Mouse (Mus musculus) heart, postnatal 0 days (tissue): ENCODE data around the gene BC024063. TPM values are rescaled to one million over a fixed set of nuclear protein-coding genes. Genes with fewer than 3 reads are reported as not detected.
A peak's percentile ranks its signal among the peaks of the same experiment; 100 is the strongest.
"Not testable (repeated sequence)": the region's sequence is repeated elsewhere in the genome, so short reads cannot be mapped to it uniquely, and the experiment has no call there.

ENCODE experiments used
- ATAC-seq: fragments of 200-750 bp; cut with Nextera tagmentation; 2 replicates; pipeline ENCODE4 v1.8.0; 2017; ENCODE audit warnings: low read depth, moderate number of reproducible peaks, moderate library complexity; ENCODE audit not compliant: insufficient read depth
- DNase-seq: peaks from one replicate; pipeline ENCODE4 v3.0.0-alpha.2; 2016; ENCODE audit warnings: low spot score
- H3K27ac ChIP-seq: fragments of 300-500 bp; sonication (generic); 2 replicates; pipeline ENCODE4 v1.5.1; 2014; ENCODE audit warnings: low read depth, mild to moderate bottlenecking
- H3K27me3 ChIP-seq: fragments of 300-500 bp; sonication (generic); 2 replicates; pipeline ENCODE4 v1.6.1; 2014; ENCODE audit warnings: low read length, mixed read lengths; ENCODE audit not compliant: control insufficient read depth, insufficient read depth
- H3K36me3 ChIP-seq: fragments of 300-500 bp; sonication (generic); replicated peaks from 2 replicates; pipeline ENCODE4 v1.6.1; 2014; ENCODE audit warnings: low read length, mixed read lengths; ENCODE audit not compliant: control insufficient read depth, insufficient read depth
- H3K4me1 ChIP-seq: fragments of 300-500 bp; sonication (generic); 2 replicates; pipeline ENCODE4 v1.6.1; 2014; ENCODE audit warnings: antibody characterized with exemption; ENCODE audit not compliant: control insufficient read depth, insufficient read depth
- H3K4me2 ChIP-seq: fragments of 300-500 bp; sonication (generic); 2 replicates; pipeline ENCODE4 v1.6.1; 2014; ENCODE audit warnings: low read depth, mild to moderate bottlenecking, low read length, moderate library complexity
- H3K4me3 ChIP-seq: fragments of 300-500 bp; sonication (generic); 2 replicates; pipeline ENCODE4 v1.5.1; 2014; ENCODE audit warnings: low read depth, low read length
- H3K9ac ChIP-seq: fragments of 300-500 bp; sonication (generic); replicated peaks from 2 replicates; pipeline ENCODE4 v1.6.1; 2014; ENCODE audit warnings: low read depth, low read length, mixed read lengths
- H3K9me3 ChIP-seq: fragments of 300-500 bp; sonication (generic); replicated peaks from 2 replicates; pipeline ENCODE4 v1.6.1; 2016; ENCODE audit warnings: low read length; ENCODE audit not compliant: control insufficient read depth
- CTCF ChIP-seq: IDR thresholded peaks from 2 replicates; pipeline ENCODE4 v1.5.1; 2016; ENCODE audit warnings: antibody characterized with exemption, control low read depth, low read depth
- EP300 ChIP-seq: IDR thresholded peaks from 2 replicates; pipeline ENCODE4 v1.6.1; 2016; ENCODE audit warnings: antibody characterized with exemption, low read depth
- WGBS: fragments of 180-500 bp; shearing (Covaris S2); extraction: QIAGEN DNeasy Blood & Tissue Kit; methylation state at CpG from one replicate; pipeline ENCODE4 v1.1.7; 2014; 5-methylcytosine and 5-hydroxymethylcytosine counted together
- polyA plus RNA-seq: library from polyadenylated mRNA; unstranded; fragments of >200 nt; fragmentation: Nextera tagmentation; extraction: Ambion mirVana; gene quantifications from 2 replicates; pipeline ENCODE4 v1.2.1, GENCODE M21; 2015
- total RNA-seq: library from RNA; depleted of rRNA; stranded (reverse); fragments of >200 nt; gene quantifications from 2 replicates; pipeline ENCODE4 v1.2.3, GENCODE M21; 2014; ENCODE audit warnings: low replicate concordance; rRNA removed

Gene BC024063
- total RNA-seq, result 1.4 and 1.6 TPM in 2 replicates
- polyA plus RNA-seq, result 1.7 and 1.9 TPM in 2 replicates

DNA sequence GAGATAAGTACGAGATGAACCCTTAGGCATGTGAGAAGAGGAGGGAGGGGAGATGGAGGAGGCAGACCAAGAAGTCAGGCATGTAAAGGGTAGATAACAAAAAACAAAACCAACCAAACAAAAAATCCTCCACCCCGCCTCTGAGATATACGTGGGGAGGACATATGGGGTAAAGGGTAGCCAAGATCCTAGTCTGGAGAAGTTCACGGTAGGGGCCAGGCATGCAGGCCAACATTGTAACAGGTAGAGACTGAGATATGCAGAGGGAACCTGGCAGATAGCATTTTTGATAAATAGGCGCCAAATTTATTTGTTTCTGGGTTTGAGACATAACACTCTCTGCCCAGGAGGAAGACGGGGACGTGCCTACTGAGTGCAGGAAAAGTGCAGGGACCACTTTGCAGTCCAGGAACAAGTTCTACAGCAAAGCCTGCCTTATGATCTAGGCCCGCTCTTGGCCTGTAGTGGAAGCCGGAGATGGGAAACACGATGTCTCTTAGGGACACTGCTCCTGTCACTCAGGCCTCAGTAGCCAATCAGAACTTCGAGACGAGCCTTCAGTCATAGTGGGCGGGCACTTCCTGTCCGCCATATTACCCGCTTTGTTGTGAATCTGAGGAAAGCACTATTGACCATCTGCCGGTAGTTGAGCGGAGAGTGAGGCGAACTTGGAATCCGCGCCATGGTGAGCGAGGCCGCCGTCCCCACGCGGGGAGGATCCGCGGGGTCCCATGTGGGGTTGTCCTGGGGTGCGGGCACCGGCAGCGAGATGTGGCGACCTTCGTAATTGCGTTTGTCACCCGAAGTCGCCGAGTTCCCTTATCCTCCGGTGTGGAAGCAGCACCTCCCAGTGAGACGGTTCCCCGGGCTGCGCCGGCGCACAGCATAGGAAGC is at the start of gene BC024063:
Gene BC024063 (plus strand): TSS at position 626 of the 894 bp plus-strand sequence.
- 17% methylated on average over 39 of the region's 42 CpGs for WGBS

DNA sequence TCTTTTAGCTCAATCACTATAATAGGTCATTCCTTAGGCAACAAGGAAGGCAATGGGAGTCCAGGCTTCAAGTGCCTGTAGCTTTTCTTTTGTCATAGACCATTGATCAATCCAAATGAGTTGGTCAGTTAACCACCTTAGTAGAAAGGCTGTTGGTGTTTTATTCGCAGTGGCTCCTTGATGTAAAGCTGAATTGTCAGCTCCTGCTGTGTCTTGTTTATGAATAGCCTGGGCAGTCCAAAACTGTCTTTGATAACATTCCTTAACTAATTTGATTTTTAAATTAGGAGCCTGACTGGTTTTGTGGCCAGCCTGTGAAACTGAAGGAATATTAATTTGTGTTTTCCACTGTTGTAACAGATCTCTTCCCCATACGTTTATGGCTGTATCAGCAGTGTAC is 41.0 kb upstream of the BC024063 start:
- TF ChIP-seq CTCF (no peak), EP300 (no peak)
- Histone ChIP-seq H3K4me3 (no peak overlapping the region), H3K9me3 (peaks cover 6% of the 10 kb centered on the region; the same call in 1 of the 2 replicates), H3K27ac (no peak overlapping the region), H3K27me3 (no peaks in the 10 kb centered on the region), H3K4me1 (no peaks in the 10 kb centered on the region), H3K4me2 (no peak overlapping the region), H3K9ac (no peak overlapping the region), H3K36me3 (no peaks in the 10 kb centered on the region)
- ATAC-seq, result no peak
- 71% methylated on average over 2 of the region's 2 CpGs for WGBS
- no peak for DNase-seq

More for the DNA sequence above, at the start of gene BC024063:
- ATAC-seq (peak; percentile 98), DNase-seq (peak; percentile 29)
- not testable (repeated sequence) for H3K9ac ChIP-seq, H3K27me3 ChIP-seq, H3K36me3 ChIP-seq, H3K9me3 ChIP-seq, H3K4me1 ChIP-seq
- H3K4me3 ChIP-seq, result peak within 1 kb of the TSS; percentile 56
- H3K27ac ChIP-seq, result peak within 1 kb of the TSS; percentile 86
- H3K4me2 ChIP-seq, result peak within 1 kb of the TSS; percentile 56

DNA sequence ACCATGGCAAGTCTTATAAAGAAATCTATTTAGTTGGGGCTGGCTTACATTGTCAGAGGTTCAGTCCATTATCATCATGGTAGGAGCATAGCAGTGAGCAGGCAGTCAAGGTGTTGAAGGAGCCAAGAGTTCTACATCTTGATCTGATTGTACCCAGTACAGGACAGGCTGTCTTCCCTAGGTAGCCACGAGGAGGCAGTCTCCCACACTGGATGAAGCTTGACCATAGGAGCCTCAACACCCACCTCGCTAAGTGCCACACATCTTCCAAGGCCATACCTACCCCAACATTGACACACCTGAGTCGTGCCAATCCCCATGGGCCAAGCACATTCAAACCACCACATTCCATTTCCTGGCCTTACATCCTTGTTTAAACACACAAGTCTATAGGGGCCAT is 36.5 kb upstream of the BC024063 start:
- Histone ChIP-seq H3K4me1 (0 out of 2 replicates have a peak, but pooled peaks cover 4% of the 10 kb centered on the region), H3K9me3 (peaks cover 14% of the 10 kb centered on the region; the same call in 1 of the 2 replicates), H3K4me2 (no peak overlapping the region), H3K36me3 (no peaks in the 10 kb centered on the region), H3K27ac (no peak overlapping the region), H3K9ac (no peak overlapping the region), H3K27me3 (no peaks in the 10 kb centered on the region), H3K4me3 (no peak overlapping the region)
- no peak for ATAC-seq
- TF ChIP-seq EP300 (no peak), CTCF (no peak)
- WGBS, result 83% methylated on average over 3 of the region's 3 CpGs
- no peak for DNase-seq

DNA sequence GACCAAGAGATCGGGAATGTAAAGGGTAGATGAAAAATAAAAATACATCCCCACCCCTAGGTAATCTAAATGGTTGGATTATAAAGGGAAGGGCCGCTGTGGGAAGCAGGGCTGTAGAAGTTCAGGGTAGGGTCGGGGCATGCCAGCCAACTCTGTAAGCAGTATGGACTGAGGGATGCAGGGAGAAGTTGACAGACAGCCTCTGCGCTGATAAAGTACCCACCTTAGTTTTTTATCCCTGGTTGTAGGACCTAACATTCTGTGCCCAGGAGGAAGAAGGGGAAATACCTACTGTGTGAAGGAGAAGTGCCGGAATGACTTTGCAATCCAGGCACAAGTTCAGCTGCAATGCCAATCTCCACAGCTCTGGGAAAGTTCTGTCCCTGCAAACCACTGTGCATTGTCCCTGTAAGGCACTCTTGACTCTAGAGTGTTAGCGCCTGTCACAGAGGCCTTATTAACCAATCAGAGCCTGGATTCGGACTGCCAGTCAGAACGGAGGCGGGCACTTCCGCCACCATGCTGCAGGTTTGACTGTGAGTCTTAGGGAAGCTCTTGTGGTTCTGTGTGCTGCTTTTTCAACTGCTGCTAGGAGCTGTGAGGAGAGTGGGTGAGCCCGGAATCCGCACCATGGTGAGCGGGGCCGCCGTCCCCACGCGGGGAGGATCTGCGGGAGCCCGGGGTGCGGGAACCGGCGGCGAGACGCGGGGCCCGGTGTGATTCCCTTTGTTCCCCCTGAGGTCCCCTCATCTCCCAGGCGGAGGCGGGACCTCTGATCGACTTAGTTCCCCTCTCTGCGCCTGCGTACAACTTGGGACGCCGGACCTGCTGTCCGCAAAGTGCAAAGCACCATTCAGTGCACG is 35.3 kb upstream of the BC024063 start, which contains the start of gene Zfp873:
Gene Zfp873 (plus strand): TSS at position 527 of the 863 bp plus-strand sequence.
- Histone ChIP-seq H3K4me2 (peak within 1 kb of the TSS; percentile 71), H3K9ac (peak within 1 kb of the TSS; percentile 84), H3K4me3 (peak within 1 kb of the TSS; percentile 79), H3K36me3 (no peaks in the 10 kb centered on the region), H3K9me3 (peaks cover 26% of the 10 kb centered on the region), H3K27ac (peak within 1 kb of the TSS; percentile 99), H3K27me3 (no peaks in the 10 kb centered on the region), H3K4me1 (0 out of 2 replicates have a peak, but pooled peaks cover 4% of the 10 kb centered on the region)
- peak; percentile 94 for DNase-seq
- ATAC-seq, result peak; percentile 99
- WGBS, result 8% methylated on average over 35 of the region's 35 CpGs
- TF ChIP-seq EP300 (no peak), CTCF (no peak)

DNA sequence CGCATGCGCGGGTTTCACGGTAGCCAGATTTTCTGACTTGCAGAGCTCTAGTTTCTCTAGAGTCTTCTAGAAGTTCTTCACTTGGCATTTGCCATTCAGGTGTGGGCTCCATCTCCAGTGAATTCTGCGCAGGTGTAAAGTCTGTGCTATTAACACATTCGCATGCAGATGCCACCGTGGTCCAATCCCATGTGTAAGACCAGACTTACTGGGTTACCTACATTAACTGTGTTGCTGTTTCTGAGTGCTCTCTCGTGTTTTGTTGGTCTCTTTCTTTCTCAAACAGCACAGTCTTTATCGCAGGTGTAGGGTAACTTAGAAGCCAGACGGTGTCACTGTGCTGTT is 34.7 kb upstream of the BC024063 start:
- not testable (repeated sequence) for DNase-seq, H3K4me1 ChIP-seq, H3K27me3 ChIP-seq, H3K36me3 ChIP-seq, ATAC-seq
- Histone ChIP-seq H3K27ac (peak overlapping the region; percentile 99), H3K9me3 (peaks cover 32% of the 10 kb centered on the region), H3K4me3 (peak overlapping the region; percentile 79), H3K9ac (peak overlapping the region; percentile 84), H3K4me2 (peak overlapping the region; percentile 71)
- WGBS, result 22% methylated on average over 10 of the region's 10 CpGs

DNA sequence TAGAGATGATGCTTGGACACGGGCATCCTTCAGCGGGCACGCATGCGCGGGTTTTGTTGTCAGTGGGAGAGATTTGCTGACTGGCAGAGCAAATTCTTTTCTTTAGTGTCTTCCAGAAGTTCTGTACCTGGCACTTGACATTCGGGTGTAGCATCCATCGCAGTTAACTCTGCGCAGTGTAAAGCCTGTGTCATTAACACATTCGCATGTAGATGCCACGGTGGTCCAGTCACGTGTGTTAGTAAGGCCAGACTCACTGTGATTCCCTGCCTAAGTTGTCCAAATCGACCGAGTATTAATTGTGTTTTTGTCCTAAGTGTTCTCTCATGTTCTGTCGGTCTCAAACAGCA is 444 bp downstream of the BC024063 start:
- DNase-seq, H3K36me3 ChIP-seq, H3K4me1 ChIP-seq, H3K9ac ChIP-seq, H3K27me3 ChIP-seq, H3K9me3 ChIP-seq: not testable (repeated sequence)
- H3K4me3 ChIP-seq, result peak overlapping the region; percentile 56
- 17% methylated on average over 14 of the region's 14 CpGs for WGBS
- peak overlapping the region; percentile 56 for H3K4me2 ChIP-seq
- H3K27ac ChIP-seq, result peak overlapping the region; percentile 86; the same call in 1 of the 2 replicates
- ATAC-seq, result peak; percentile 15
